Mouse (Mus musculus): ENCODE results near the gene Ccm2l. TPM values are rescaled to one million over a fixed set of nuclear protein-coding genes. Genes with fewer than 3 reads are reported as not detected.

Ccm2l gene
- polyA plus RNA-seq, 1 experiment from 2014 or later, result not detected

Other genes starting within 250 kb of the Ccm2l start
- 38.6 to 159 TPM (median 48.4 TPM) in 3 replicates for gene Bcl2l1, start 234.2 kb upstream of the Ccm2l start, polyA plus RNA-seq (2018)
- 3.4 to 14.0 TPM (median 11.8 TPM) in 3 replicates for gene Tpx2, start 218.0 kb upstream of the Ccm2l start, polyA plus RNA-seq (2018)
- not detected in 3 replicates for gene Mylk2, start 154.6 kb upstream of the Ccm2l start, polyA plus RNA-seq (2018)
- gene Foxs1, start 132.7 kb upstream of the Ccm2l start, polyA plus RNA-seq (2018), result not detected in 3 replicates
- not detected in 3 replicates for gene Dusp15, start 114.3 kb upstream of the Ccm2l start, polyA plus RNA-seq (2018)
- not detected in 3 replicates for gene Ttll9, start 103.5 kb upstream of the Ccm2l start, polyA plus RNA-seq (2018)
- 63.1 to 112 TPM (median 75.8 TPM) in 3 replicates for gene Pdrg1, start 50.5 kb upstream of the Ccm2l start, polyA plus RNA-seq (2018)
- not detected in 3 replicates for gene Xkr7, start 34.1 kb upstream of the Ccm2l start, polyA plus RNA-seq (2018)
- 79.1 to 116 TPM (median 113 TPM) in 3 replicates for gene Hck, start 42.5 kb downstream of the Ccm2l start, polyA plus RNA-seq (2018)
- gene Tm9sf4, start 95.3 kb downstream of the Ccm2l start, polyA plus RNA-seq (2018), result 93.5 to 244 TPM (median 125 TPM) in 3 replicates
- 3.4 to 5.4 TPM (median 4.4 TPM) in 3 replicates for gene Tspyl3, start 159.5 kb downstream of the Ccm2l start, polyA plus RNA-seq (2018)
- gene Plagl2, start 175.5 kb downstream of the Ccm2l start, polyA plus RNA-seq (2018), result 26.7 to 29.5 TPM (median 28.6 TPM) in 3 replicates
- 10.7 to 19.5 TPM (median 16.7 TPM) in 3 replicates for gene Pofut1, start 175.6 kb downstream of the Ccm2l start, polyA plus RNA-seq (2018)
- 28.0 to 32.8 TPM (median 28.4 TPM) in 3 replicates for gene Kif3b, start 225.5 kb downstream of the Ccm2l start, polyA plus RNA-seq (2018)